Mouse (Mus musculus) liver, adult 2 months (tissue): ENCODE measurements around the gene Prkch.

Source experiments
- CTCF ChIP-seq: fragments of 200-500 bp; IDR thresholded peaks from 2 replicates; pipeline ENCODE4 v1.5.1; 2011; ENCODE audit warnings: low read depth, low read length, control low read depth
- POLR2A ChIP-seq: fragments of 200-500 bp; IDR thresholded peaks from 2 replicates; pipeline ENCODE4 v1.6.1; 2011; ENCODE audit warnings: low read length, control low read depth; ENCODE audit not compliant: insufficient read depth; ENCODE audit errors: extremely low read depth

GRCm38 (mm10) chr12:73714589-73714988 lies 130.0 kb downstream of the Prkch start:
- TF ChIP-seq CTCF (no peak), POLR2A (no peak)
